Comparison of ENCODE assay signal across 12 mouse cellular contexts in genomic region chr15:88814411-88815047, GRCm38 (mm10). TPM values are rescaled to one million over a fixed set of nuclear protein-coding genes. Genes with fewer than 3 reads are reported as not detected.
DNase-seq lines count a peak whose midpoint lies in the region; ATAC-seq and TF ChIP-seq lines count a peak whose summit lies in the region.
"Had no signal": no experiment of that assay in that cellular context is flagged by ENCODE, and none has a peak within 500 bp of the region (broad histone marks: within the 10 kb centered on the region; RNA-seq: fewer than 3 reads in every experiment).

No protein-coding gene starts in this region.

- H3K4me3 ChIP-seq in forebrain, postnatal 0 days (ENCODE audit: low read depth, low read length): no peak overlapping the region
- H3K4me3 ChIP-seq in forebrain, embryonic 14.5 days (ENCODE audit: low read depth, low read length): no peak overlapping the region
- no peak overlapping the region for H3K4me3 ChIP-seq in liver, embryonic 14.5 days (ENCODE audit: insufficient read depth in 1 of 2, low read depth in 2 of 2, low read length in 2 of 2)
- H3K4me3 ChIP-seq in liver, embryonic 11.5 days (ENCODE audit: low read depth, low read length): no peak overlapping the region
- H3K4me3 ChIP-seq: forebrain, embryonic 10.5 days; limb, embryonic 15.5 days had no signal

- TF ChIP-seq EP300 in liver, embryonic 14.5 days (IDR thresholded peaks at IDR 0.05; ENCODE audit: low read depth): no peak

- H3K4me1 ChIP-seq in forebrain, postnatal 0 days (ENCODE audit: insufficient read depth): peaks cover 5% of the 10 kb centered on the region; the same call in 1 of the 2 replicates
- 0 out of 2 replicates have a peak, but pooled peaks cover 3% of the 10 kb centered on the region for H3K4me1 ChIP-seq in forebrain, embryonic 14.5 days (ENCODE audit: control insufficient read depth, insufficient read depth, low read length)
- peaks cover 3 to 4% of the 10 kb centered on the region in 2 experiments; a peak in 2 of 4 replicates for H3K4me1 ChIP-seq in liver, embryonic 14.5 days (replicated peaks; ENCODE audit: control insufficient read depth in 2 of 2, insufficient read depth in 2 of 2, low read length in 1 of 2)
- H3K4me1 ChIP-seq in liver, embryonic 11.5 days (replicated peaks; ENCODE audit: control insufficient read depth, insufficient read depth, low read length): no peaks in the 10 kb centered on the region

- no peak for DNase-seq in forebrain, postnatal 0 days
- no peak for DNase-seq in forebrain, embryonic 14.5 days (ENCODE audit: low spot score)
- no peak for DNase-seq in liver, embryonic 14.5 days (ENCODE audit: low read depth in 3 of 3, low spot score in 3 of 3)
- no peak for DNase-seq in liver, embryonic 11.5 days (ENCODE audit: low spot score)
- DNase-seq in 416B (ENCODE audit: low read depth) (peak; percentile 69), MEL-GATA-1-ER (ENCODE audit: extremely low read depth, low read depth) (peak; percentile 21)
- DNase-seq in spleen, postnatal 14 days (ENCODE audit: low spot score in 2 of 2): no peak
- DNase-seq in testis, postnatal 14 days (ENCODE audit: low spot score): no peak
- DNase-seq: gastrocnemius, postnatal 10 days; kidney, adult 9 months had no signal

- H3K36me3 ChIP-seq in forebrain, postnatal 0 days (ENCODE audit: insufficient read depth): peaks cover 42% of the 10 kb centered on the region
- H3K36me3 ChIP-seq in forebrain, embryonic 14.5 days (ENCODE audit: control insufficient read depth, insufficient read depth, low read length): peaks cover 49% of the 10 kb centered on the region
- no peaks in the 10 kb centered on the region; the same call in none of the 2 replicates for H3K36me3 ChIP-seq in liver, embryonic 14.5 days (replicated peaks; ENCODE audit: control insufficient read depth, insufficient read depth, low read depth)
- peaks cover 18% of the 10 kb centered on the region for H3K36me3 ChIP-seq in liver, embryonic 11.5 days (ENCODE audit: control insufficient read depth, insufficient read depth, low read length)

- no peak overlapping the region for H3K27ac ChIP-seq in forebrain, postnatal 0 days (ENCODE audit: low read depth, low read length)
- no peak overlapping the region for H3K27ac ChIP-seq in forebrain, embryonic 14.5 days (ENCODE audit: low read depth, low read length)
- no peak overlapping the region for H3K27ac ChIP-seq in liver, embryonic 14.5 days
- no peak overlapping the region for H3K27ac ChIP-seq in liver, embryonic 11.5 days (ENCODE audit: low read depth, low read length)
- H3K27ac ChIP-seq: forebrain, embryonic 10.5 days; limb, embryonic 15.5 days had no signal

- WGBS in forebrain, postnatal 0 days: 95% methylated on average over 11 of the region's 11 CpGs
- 94% methylated on average over 11 of the region's 11 CpGs for WGBS in forebrain, embryonic 14.5 days
- 84% methylated on average over 11 of the region's 11 CpGs for WGBS in liver, embryonic 14.5 days (ENCODE audit: insufficient replicate concordance)
- WGBS in liver, embryonic 11.5 days: 94% methylated on average over 11 of the region's 11 CpGs

- H3K9ac ChIP-seq in forebrain, postnatal 0 days: no peak overlapping the region
- H3K9ac ChIP-seq in forebrain, embryonic 14.5 days (ENCODE audit: low read length): no peak overlapping the region
- no peak overlapping the region for H3K9ac ChIP-seq in liver, embryonic 14.5 days (replicated peaks)
- H3K9ac ChIP-seq in liver, embryonic 11.5 days (ENCODE audit: low read depth, low read length): no peak overlapping the region
- H3K9ac ChIP-seq: limb, embryonic 15.5 days had no signal

- H3K4me2 ChIP-seq in forebrain, postnatal 0 days (ENCODE audit: low read depth): no peak overlapping the region
- no peak overlapping the region for H3K4me2 ChIP-seq in forebrain, embryonic 14.5 days (ENCODE audit: low read length)
- no peak overlapping the region for H3K4me2 ChIP-seq in liver, embryonic 14.5 days (ENCODE audit: low read depth)
- no peak overlapping the region for H3K4me2 ChIP-seq in liver, embryonic 11.5 days
- H3K4me2 ChIP-seq: limb, embryonic 15.5 days had no signal

- no peaks in the 10 kb centered on the region for H3K27me3 ChIP-seq in forebrain, postnatal 0 days (ENCODE audit: insufficient read depth, low read length)
- no peaks in the 10 kb centered on the region for H3K27me3 ChIP-seq in forebrain, embryonic 14.5 days (replicated peaks; ENCODE audit: control insufficient read depth, insufficient read depth, low read length)
- no peaks in the 10 kb centered on the region for H3K27me3 ChIP-seq in liver, embryonic 14.5 days (ENCODE audit: control insufficient read depth, insufficient read depth, low read length)
- no peaks in the 10 kb centered on the region for H3K27me3 ChIP-seq in liver, embryonic 11.5 days (replicated peaks; ENCODE audit: control insufficient read depth, insufficient read depth, low read length)
- H3K27me3 ChIP-seq: limb, embryonic 15.5 days had no signal

- TF ChIP-seq CTCF in forebrain, postnatal 0 days (IDR thresholded peaks at IDR 0.05; ENCODE audit: low read depth): peak; percentile 45
- peak; percentile 55 for TF ChIP-seq CTCF in liver, embryonic 14.5 days (IDR thresholded peaks at IDR 0.05; ENCODE audit: low read depth)

- no peak for ATAC-seq in forebrain, postnatal 0 days
- ATAC-seq in forebrain, embryonic 14.5 days: no peak
- no peak for ATAC-seq in liver, embryonic 14.5 days (ENCODE audit: insufficient read depth)
- ATAC-seq in liver, embryonic 11.5 days (replicated peaks; ENCODE audit: low FRiP score): no peak

- no peaks in the 10 kb centered on the region for H3K9me3 ChIP-seq in forebrain, postnatal 0 days (ENCODE audit: low read length)
- H3K9me3 ChIP-seq in forebrain, embryonic 14.5 days (replicated peaks; ENCODE audit: control insufficient read depth, low read length): no peaks in the 10 kb centered on the region
- H3K9me3 ChIP-seq in liver, embryonic 14.5 days (ENCODE audit: control insufficient read depth, low read length): no peaks in the 10 kb centered on the region
- no peaks in the 10 kb centered on the region for H3K9me3 ChIP-seq in liver, embryonic 11.5 days (ENCODE audit: control insufficient read depth, low read length)
- H3K9me3 ChIP-seq: forebrain, embryonic 10.5 days; limb, embryonic 15.5 days had no signal

RNA-seq across cellular contexts. Expression of gene Alg12, which starts 4.6 kb away (rescaled TPM):
- 10.2 and 11.9 TPM in 2 replicates for total RNA-seq in forebrain, postnatal 0 days (2014; rRNA removed)
- 5.5 and 7.6 TPM in 2 replicates for polyA plus RNA-seq in forebrain, postnatal 0 days (2015; fragmentation: Nextera tagmentation; extraction: Ambion mirVana)
- 8.4 and 8.8 TPM in 2 replicates for polyA plus RNA-seq in forebrain, embryonic 14.5 days (2014; fragmentation: Nextera tagmentation; extraction: Ambion mirVana)
- 4.9 and 5.2 TPM in 2 replicates for polyA plus RNA-seq in liver, embryonic 14.5 days (2012; rRNA removed)
- 4.9 and 5.9 TPM in 2 replicates for polyA plus RNA-seq in liver, embryonic 14.5 days (2014; fragmentation: Nextera tagmentation; extraction: Ambion mirVana)
- polyA plus RNA-seq in liver, embryonic 11.5 days (2014; fragmentation: Nextera tagmentation; extraction: Ambion mirVana): 13.9 and 14.2 TPM in 2 replicates

RNA-seq across cellular contexts. Expression of gene Creld2, which starts 4.9 kb away (rescaled TPM):
- 30.9 and 31.6 TPM in 2 replicates for total RNA-seq in forebrain, postnatal 0 days (2014; rRNA removed)
- polyA plus RNA-seq in forebrain, postnatal 0 days (2015; fragmentation: Nextera tagmentation; extraction: Ambion mirVana): 40.2 and 43.9 TPM in 2 replicates
- 65.5 and 65.8 TPM in 2 replicates for polyA plus RNA-seq in forebrain, embryonic 14.5 days (2014; fragmentation: Nextera tagmentation; extraction: Ambion mirVana)
- polyA plus RNA-seq in liver, embryonic 14.5 days (2012; rRNA removed): 16.2 and 25.4 TPM in 2 replicates
- 34.1 and 38.6 TPM in 2 replicates for polyA plus RNA-seq in liver, embryonic 14.5 days (2014; fragmentation: Nextera tagmentation; extraction: Ambion mirVana)
- polyA plus RNA-seq in liver, embryonic 11.5 days (2014; fragmentation: Nextera tagmentation; extraction: Ambion mirVana): 107 and 109 TPM in 2 replicates

RNA-seq across cellular contexts. Expression of gene Pim3, which starts 47.5 kb away (rescaled TPM):
- total RNA-seq in forebrain, postnatal 0 days (2014; rRNA removed): 65.5 and 70.6 TPM in 2 replicates
- polyA plus RNA-seq in forebrain, postnatal 0 days (2015; fragmentation: Nextera tagmentation; extraction: Ambion mirVana): 61.9 and 65.2 TPM in 2 replicates
- polyA plus RNA-seq in forebrain, embryonic 14.5 days (2014; fragmentation: Nextera tagmentation; extraction: Ambion mirVana): 49.1 and 52.9 TPM in 2 replicates
- polyA plus RNA-seq in liver, embryonic 14.5 days (2012; rRNA removed): 3.1 and 5.0 TPM in 2 replicates
- polyA plus RNA-seq in liver, embryonic 14.5 days (2014; fragmentation: Nextera tagmentation; extraction: Ambion mirVana): 8.1 and 8.5 TPM in 2 replicates
- 34.0 and 35.9 TPM in 2 replicates for polyA plus RNA-seq in liver, embryonic 11.5 days (2014; fragmentation: Nextera tagmentation; extraction: Ambion mirVana)

Comparison
In these comparisons a context has a peak if more than half of its experiments do, and no peak if none do; other contexts are left out.
1. DNase-seq: peak in 416B (single experiment) and MEL-GATA-1-ER (single experiment); none in forebrain, postnatal 0 days (single experiment), forebrain, embryonic 14.5 days (single experiment), liver, embryonic 14.5 days (0 of 3), liver, embryonic 11.5 days (single experiment), spleen, postnatal 14 days (0 of 2) and testis, postnatal 14 days (single experiment).